Mouse (Mus musculus) heart, adult 2 months (tissue): ENCODE results near the gene Man1c1. TPM values are rescaled to one million over a fixed set of nuclear protein-coding genes. Genes with fewer than 3 reads are reported as not detected.
A peak's percentile ranks its signal among the peaks of the same experiment; 100 is the strongest.

Experiments
- DNase-seq, 2 experiments: peaks; one replicate each; pipeline ENCODE4 v3.0.0; 2021
- H3K27ac ChIP-seq: fragments of 200-600 bp; 2 replicates; pipeline ENCODE4 v1.8.1; 2022
- H3K27me3 ChIP-seq: fragments of 200-500 bp; 2 replicates; pipeline ENCODE4 v1.6.1; 2012; ENCODE audit warnings: mild to moderate bottlenecking, low read length, inconsistent platforms, mixed read lengths; ENCODE audit not compliant: control insufficient read depth, insufficient read depth
- H3K36me3 ChIP-seq: fragments of 200-500 bp; 2 replicates; pipeline ENCODE4 v1.6.1; 2012; ENCODE audit warnings: low read length, inconsistent platforms; ENCODE audit not compliant: control insufficient read depth, insufficient read depth
- H3K4me1 ChIP-seq: fragments of 200-500 bp; 2 replicates; pipeline ENCODE4 v1.6.1; 2011; ENCODE audit warnings: low read length; ENCODE audit not compliant: control insufficient read depth, insufficient read depth
- H3K4me3 ChIP-seq: fragments of 200-600 bp; 2 replicates; pipeline ENCODE4 v1.8.1; 2022
- H3K79me2 ChIP-seq: fragments of 200-500 bp; replicated peaks from 2 replicates; pipeline ENCODE4 v1.6.1; 2012; ENCODE audit warnings: mild to moderate bottlenecking, inconsistent platforms, low read length, moderate library complexity, mixed read lengths; ENCODE audit not compliant: control insufficient read depth, insufficient read depth
- H3K9ac ChIP-seq: fragments of 200-500 bp; 2 replicates; pipeline ENCODE4 v1.6.1; 2012; ENCODE audit warnings: low read depth, mild to moderate bottlenecking, control low read depth, inconsistent platforms, low read length, mixed read lengths
- CTCF ChIP-seq: fragments of 200-600 bp; IDR thresholded peaks from 2 replicates; pipeline ENCODE4 v1.8.1; 2022; ENCODE audit warnings: antibody characterized with exemption, mild to moderate bottlenecking, moderate library complexity
- EP300 ChIP-seq: fragments of 200-500 bp; IDR thresholded peaks from 2 replicates; pipeline ENCODE4 v1.6.1; 2011; ENCODE audit warnings: low read depth, low read length, control low read depth; ENCODE audit not compliant: insufficient read depth
- POLR2A ChIP-seq: fragments of 200-500 bp; IDR thresholded peaks from 2 replicates; pipeline ENCODE4 v1.6.1; 2011; ENCODE audit warnings: mild to moderate bottlenecking, low read depth, low read length, control low read depth; ENCODE audit not compliant: insufficient read depth
- WGBS: fragments of 180-500 bp; shearing (Covaris S2); methylation state at CpG from one replicate; pipeline ENCODE4 v1.1.7; 2018; 5-methylcytosine and 5-hydroxymethylcytosine counted together
- intact Hi-C: fragments of 180-260 bp; cut with DNase I; formaldehyde crosslinking; loops from one replicate; pipeline ENCODE4 v1.15.1; 2025
- polyA plus RNA-seq: library from polyadenylated mRNA; depleted of rRNA; stranded (reverse); fragments of >200 nt; gene quantifications from 2 replicates; pipeline ENCODE4 v1.2.3, GENCODE M21; 2012
- total RNA-seq, 2 experiments: library from RNA; stranded (reverse); gene quantifications; 2 replicates each; pipeline ENCODE4 v1.2.3; 2021

Gene Man1c1
- total and polyA plus RNA-seq, 3 experiments, result 14.1 to 28.4 (median 24.8) TPM

DNA sequence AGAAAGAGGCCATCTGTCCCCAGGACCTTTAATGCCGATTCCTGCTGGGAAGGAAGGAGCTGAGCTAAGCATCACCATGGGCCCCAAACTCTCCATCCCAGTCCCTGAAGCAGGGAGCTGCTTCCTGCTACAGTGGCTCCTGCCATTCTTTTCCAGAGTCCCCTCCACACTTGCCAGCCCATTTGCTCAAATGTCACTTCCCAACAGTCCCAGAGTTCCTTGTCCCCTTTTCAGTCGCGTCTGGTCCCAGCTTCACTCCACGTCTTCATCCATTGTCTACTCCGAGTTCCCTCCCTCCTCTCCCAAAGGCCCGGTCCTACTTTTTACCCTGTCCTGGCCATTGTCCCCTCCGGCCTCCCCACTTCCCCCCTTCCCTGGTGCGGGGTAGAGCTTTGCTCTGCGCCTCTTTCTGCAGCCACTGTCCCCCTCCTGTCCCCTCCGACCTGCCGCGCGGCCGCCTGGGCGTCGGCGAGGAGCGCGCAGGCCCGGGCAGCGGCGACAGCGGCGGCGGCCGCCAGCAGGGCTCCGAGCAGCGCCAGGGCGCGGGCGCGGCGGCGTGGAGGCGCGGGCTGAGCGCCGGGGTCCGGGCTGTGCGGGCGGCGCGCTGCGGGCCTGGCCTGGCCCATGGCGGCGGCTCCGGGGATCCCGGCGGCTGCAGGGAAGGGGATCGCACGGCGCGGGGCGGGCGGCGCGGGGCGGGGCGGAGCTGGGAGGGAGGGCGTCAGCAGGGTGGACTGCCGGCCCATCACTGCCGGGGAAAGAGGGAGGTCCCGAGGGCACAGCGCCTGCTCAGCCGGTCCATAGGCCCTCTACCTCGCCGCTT lies 152.4 kb downstream of the Man1c1 start, which contains the start of gene Selenon:
Selenon (minus strand) TSS at position 673 of the 823 bp plus-strand sequence.
- WGBS, result 3% methylated on average over 62 of the region's 67 CpGs
- DNase-seq, result peak; percentile 84 to 85
- Histone ChIP-seq H3K27ac (peak within 1 kb of the TSS; percentile 65), H3K79me2 (no peaks in the 10 kb centered on the region), H3K27me3 (no peaks in the 10 kb centered on the region), H3K4me1 (peaks cover 10% of the 10 kb centered on the region), H3K4me3 (peak within 1 kb of the TSS; percentile 67), H3K9ac (peak within 1 kb of the TSS; percentile 91), H3K36me3 (no peaks in the 10 kb centered on the region)
- intact Hi-C loops, result no loop called here
- TF ChIP-seq EP300, result no peak
- TF ChIP-seq POLR2A, result no peak
- TF ChIP-seq CTCF, result no peak

- Histone ChIP-seq H3K79me2 (no peaks in the 10 kb centered on the region), H3K4me1 (peaks cover 10% of the 10 kb centered on the region), H3K9ac (no peak overlapping the region), H3K4me3 (no peak overlapping the region), H3K36me3 (no peaks in the 10 kb centered on the region), H3K27me3 (no peaks in the 10 kb centered on the region), H3K27ac (no peak overlapping the region)
- intact Hi-C loops, result loop anchor here (10.0 kb wide), 1 partner anchor 335 kb away; no protein-coding TSS in a partner anchor
- DNase-seq, result no peak
- no peak for TF ChIP-seq EP300
- no peak for TF ChIP-seq POLR2A
- TF ChIP-seq CTCF, result peak; percentile 49
- 97% methylated on average over 8 of the region's 8 CpGs for WGBS
Measured at GRCm38 (mm10) chr4:134549899-134550298, 154.2 kb downstream of the Man1c1 start.

GRCm38 (mm10) chr4:134548169-134548938 lies 155.7 kb downstream of the Man1c1 start:
- no peak overlapping the region for H3K27ac ChIP-seq
- no peaks in the 10 kb centered on the region for H3K79me2 ChIP-seq
- peaks cover 10% of the 10 kb centered on the region for H3K4me1 ChIP-seq
- no peaks in the 10 kb centered on the region for H3K27me3 ChIP-seq
- H3K9ac ChIP-seq, result no peak overlapping the region
- H3K4me3 ChIP-seq, result no peak overlapping the region
- no peaks in the 10 kb centered on the region for H3K36me3 ChIP-seq
- TF ChIP-seq CTCF, result no peak
- TF ChIP-seq EP300, result no peak
- no peak for TF ChIP-seq POLR2A
- intact Hi-C loops, result loop anchor here (10.0 kb wide), 1 partner anchor 336 kb away; no protein-coding TSS in a partner anchor
- DNase-seq, result peak; percentile 41 to 51
- WGBS, result 37% methylated on average over 18 of the region's 18 CpGs

- no peaks in the 10 kb centered on the region for H3K27me3 ChIP-seq
- TF ChIP-seq EP300 (no peak), CTCF (no peak), POLR2A (no peak)
- H3K36me3 ChIP-seq, result no peaks in the 10 kb centered on the region
- WGBS, result 72% methylated on average over 9 of the region's 9 CpGs
- H3K4me3 ChIP-seq, result no peak overlapping the region
- intact Hi-C loops, result loop anchor here (10.0 kb wide), 1 partner anchor 338 kb away; no protein-coding TSS in a partner anchor
- DNase-seq, result no peak
- H3K79me2 ChIP-seq, result no peaks in the 10 kb centered on the region
- no peak overlapping the region for H3K9ac ChIP-seq
- H3K27ac ChIP-seq, result no peak overlapping the region
- peaks cover 9% of the 10 kb centered on the region for H3K4me1 ChIP-seq
Measured at GRCm38 (mm10) chr4:134546814-134547705, 157.0 kb downstream of the Man1c1 start.

DNA sequence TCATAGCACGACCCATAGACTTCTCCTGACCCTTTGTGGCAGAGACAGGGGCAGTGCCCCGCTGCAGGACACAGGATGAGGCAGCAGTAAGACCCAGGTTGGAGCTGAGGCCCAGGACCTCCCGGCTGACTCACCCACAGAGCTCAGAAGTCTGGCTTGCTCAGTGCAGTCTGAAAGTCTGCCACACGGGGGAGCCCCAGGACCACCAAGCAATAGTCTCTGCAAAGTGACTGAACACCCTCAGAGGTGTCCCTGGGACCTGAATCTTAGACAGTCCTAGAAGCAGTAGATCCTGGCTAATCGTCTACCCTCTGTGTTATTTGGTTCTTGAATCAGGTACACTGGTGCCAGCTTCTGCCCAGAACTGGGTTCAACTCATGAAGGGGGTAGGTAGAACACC lies 160.8 kb downstream of the Man1c1 start:
- TF ChIP-seq EP300, result peak; percentile 96
- TF ChIP-seq CTCF, result no peak
- TF ChIP-seq POLR2A, result no peak
- peaks cover 3% of the 10 kb centered on the region for H3K4me1 ChIP-seq
- peak; percentile 86 to 96 for DNase-seq
- intact Hi-C loops, result loop anchor here (1.0 to 10.0 kb wide), 3 partner anchors 171 to 342 kb away; no protein-coding TSS in a partner anchor
- no peaks in the 10 kb centered on the region for H3K79me2 ChIP-seq
- no peak overlapping the region for H3K4me3 ChIP-seq
- H3K27me3 ChIP-seq, result no peaks in the 10 kb centered on the region
- no peak overlapping the region for H3K27ac ChIP-seq
- H3K36me3 ChIP-seq, result no peaks in the 10 kb centered on the region
- no peak overlapping the region for H3K9ac ChIP-seq
- 10% methylated on average over 5 of the region's 5 CpGs for WGBS
